Mouse (Mus musculus) forebrain, embryonic 15.5 days (tissue): Measurements from ENCODE around the gene Espn. TPM values are rescaled to one million over a fixed set of nuclear protein-coding genes. Genes with fewer than 3 reads are reported as not detected.
A peak's percentile ranks its signal among the peaks of the same experiment; 100 is the strongest.

Source experiments
- ATAC-seq: fragments of 200-750 bp; cut with Nextera tagmentation; replicated peaks from 2 replicates; pipeline ENCODE4 v1.8.0; 2017; ENCODE audit warnings: mild to moderate bottlenecking, moderate TSS enrichment, moderate library complexity
- H3K27ac ChIP-seq: fragments of 300-500 bp; sonication (generic); replicated peaks from 2 replicates; pipeline ENCODE4 v1.5.1; 2015; ENCODE audit warnings: mild to moderate bottlenecking, inconsistent platforms
- H3K27me3 ChIP-seq: fragments of 300-500 bp; sonication (generic); 2 replicates; pipeline ENCODE4 v1.6.1; 2015; ENCODE audit warnings: inconsistent platforms
- H3K36me3 ChIP-seq: fragments of 300-500 bp; sonication (generic); 2 replicates; pipeline ENCODE4 v1.6.1; 2015; ENCODE audit warnings: mild to moderate bottlenecking, inconsistent platforms
- H3K4me1 ChIP-seq: fragments of 300-500 bp; sonication (generic); 2 replicates; pipeline ENCODE4 v1.6.1; 2015; ENCODE audit warnings: inconsistent platforms
- H3K4me2 ChIP-seq: fragments of 300-500 bp; sonication (generic); replicated peaks from 2 replicates; pipeline ENCODE4 v1.6.1; 2015; ENCODE audit warnings: mild to moderate bottlenecking, inconsistent platforms
- H3K4me3 ChIP-seq: fragments of 300-500 bp; sonication (generic); 2 replicates; pipeline ENCODE4 v1.5.1; 2015; ENCODE audit warnings: mild to moderate bottlenecking, inconsistent platforms
- H3K9ac ChIP-seq: fragments of 300-500 bp; sonication (generic); replicated peaks from 2 replicates; pipeline ENCODE4 v1.6.1; 2015; ENCODE audit warnings: mild to moderate bottlenecking, inconsistent platforms
- H3K9me3 ChIP-seq: fragments of 300-500 bp; sonication (generic); 2 replicates; pipeline ENCODE4 v1.6.1; 2016; ENCODE audit warnings: inconsistent platforms
- WGBS: fragments of 180-500 bp; shearing (Covaris S2); methylation state at CpG from one replicate; pipeline ENCODE4 v1.1.7; 2015; ENCODE audit warnings: mixed read lengths; 5-methylcytosine and 5-hydroxymethylcytosine counted together
- polyA plus RNA-seq: library from polyadenylated mRNA; unstranded; fragments of >200 nt; fragmentation: Nextera tagmentation; extraction: Ambion mirVana; gene quantifications from 2 replicates; pipeline ENCODE4 v1.2.1, GENCODE M21; 2015

Gene Espn
- polyA plus RNA-seq, 1 experiment from 2014 or later, result 0.10 TPM

GRCm38 (mm10) chr4:152177174-152177536 lies 25.0 kb upstream of the Espn start:
- peak overlapping the region; percentile 69 for H3K4me3 ChIP-seq
- H3K9me3 ChIP-seq, result no peaks in the 10 kb centered on the region
- WGBS, result 71% methylated on average over 6 of the region's 6 CpGs
- no peak for ATAC-seq
- peak overlapping the region; percentile 96 for H3K4me2 ChIP-seq
- H3K27me3 ChIP-seq, result peaks cover 7% of the 10 kb centered on the region; the same call in 1 of the 2 replicates
- peaks cover 20% of the 10 kb centered on the region for H3K4me1 ChIP-seq
- H3K27ac ChIP-seq, result no peak overlapping the region
- H3K36me3 ChIP-seq, result no peaks in the 10 kb centered on the region
- H3K9ac ChIP-seq, result peak overlapping the region; percentile 86

DNA sequence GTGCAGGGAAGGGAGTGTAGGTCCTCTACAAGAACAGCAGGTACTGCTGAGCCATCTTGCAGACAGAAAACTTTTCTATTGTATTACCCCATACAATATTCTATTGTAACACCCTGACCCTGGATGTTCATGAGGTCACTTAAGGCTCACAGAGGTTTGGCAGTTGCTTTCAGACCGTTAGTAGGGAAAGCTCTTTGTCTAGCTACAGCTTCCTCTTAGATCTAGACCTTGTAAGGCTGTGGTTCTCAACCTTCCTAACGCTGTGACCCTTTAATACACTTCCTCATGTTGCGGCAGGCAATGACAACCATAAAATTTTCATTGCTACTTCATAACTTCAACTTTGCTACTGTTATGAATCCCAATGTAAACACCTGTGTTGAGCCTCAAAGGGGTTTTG lies 24.5 kb upstream of the Espn start:
- Histone ChIP-seq H3K27ac (no peak overlapping the region), H3K4me1 (peaks cover 20% of the 10 kb centered on the region), H3K36me3 (no peaks in the 10 kb centered on the region), H3K4me3 (no peak overlapping the region), H3K9ac (no peak overlapping the region), H3K27me3 (peaks cover 7% of the 10 kb centered on the region; the same call in 1 of the 2 replicates), H3K9me3 (no peaks in the 10 kb centered on the region), H3K4me2 (no peak overlapping the region)
- WGBS, result 81% methylated on average over 3 of the region's 3 CpGs
- no peak for ATAC-seq

- H3K4me2 ChIP-seq, result no peak overlapping the region
- H3K36me3 ChIP-seq, result no peaks in the 10 kb centered on the region
- H3K27me3 ChIP-seq, result peaks cover 7% of the 10 kb centered on the region; the same call in 1 of the 2 replicates
- no peak overlapping the region for H3K4me3 ChIP-seq
- 86% methylated on average over 9 of the region's 9 CpGs for WGBS
- no peak overlapping the region for H3K9ac ChIP-seq
- H3K9me3 ChIP-seq, result no peaks in the 10 kb centered on the region
- H3K27ac ChIP-seq, result no peak overlapping the region
- no peak for ATAC-seq
- H3K4me1 ChIP-seq, result peaks cover 9% of the 10 kb centered on the region
Measured at GRCm38 (mm10) chr4:152173956-152174355, 21.8 kb upstream of the Espn start.

- no peak for ATAC-seq
- peaks cover 9% of the 10 kb centered on the region; the same call in 1 of the 2 replicates for H3K4me1 ChIP-seq
- no peak overlapping the region for H3K9ac ChIP-seq
- no peak overlapping the region for H3K27ac ChIP-seq
- 0% methylated on average over 5 of the region's 5 CpGs for whole genome bisulfite sequencing
- no peak overlapping the region for H3K4me3 ChIP-seq
- no peak overlapping the region for H3K4me2 ChIP-seq
- no peaks in the 10 kb centered on the region for H3K9me3 ChIP-seq
- H3K36me3 ChIP-seq, result no peaks in the 10 kb centered on the region
- peaks cover 7% of the 10 kb centered on the region; the same call in 1 of the 2 replicates for H3K27me3 ChIP-seq
Measured at GRCm38 (mm10) chr4:152173041-152173440, 20.9 kb upstream of the Espn start.

- Histone ChIP-seq H3K27me3 (peaks cover 7% of the 10 kb centered on the region; the same call in 1 of the 2 replicates), H3K36me3 (no peaks in the 10 kb centered on the region), H3K9ac (no peak overlapping the region), H3K4me2 (no peak overlapping the region), H3K27ac (no peak overlapping the region), H3K4me1 (peaks cover 6% of the 10 kb centered on the region; the same call in 1 of the 2 replicates), H3K4me3 (no peak overlapping the region), H3K9me3 (no peaks in the 10 kb centered on the region)
- WGBS, result 86% methylated on average over 6 of the region's 6 CpGs
- ATAC-seq, result no peak
Measured at GRCm38 (mm10) chr4:152171543-152171942, 19.4 kb upstream of the Espn start.

GRCm38 (mm10) chr4:152170286-152170685 lies 18.1 kb upstream of the Espn start:
- peaks cover 6% of the 10 kb centered on the region; the same call in 1 of the 2 replicates for H3K27me3 ChIP-seq
- H3K4me2 ChIP-seq, result no peak overlapping the region
- H3K9ac ChIP-seq, result no peak overlapping the region
- no peak overlapping the region for H3K27ac ChIP-seq
- WGBS, result 87% methylated on average over 10 of the region's 10 CpGs
- H3K4me3 ChIP-seq, result no peak overlapping the region
- no peak for ATAC-seq
- H3K36me3 ChIP-seq, result no peaks in the 10 kb centered on the region
- no peaks in the 10 kb centered on the region for H3K9me3 ChIP-seq
- H3K4me1 ChIP-seq, result peaks cover 6% of the 10 kb centered on the region; the same call in 1 of the 2 replicates

GRCm38 (mm10) chr4:152169103-152169502 lies 16.9 kb upstream of the Espn start:
- Histone ChIP-seq H3K4me1 (peaks cover 6% of the 10 kb centered on the region; the same call in 1 of the 2 replicates), H3K9me3 (no peaks in the 10 kb centered on the region), H3K36me3 (no peaks in the 10 kb centered on the region), H3K4me3 (no peak overlapping the region), H3K27ac (no peak overlapping the region), H3K27me3 (peaks cover 4% of the 10 kb centered on the region; the same call in 1 of the 2 replicates), H3K4me2 (no peak overlapping the region), H3K9ac (no peak overlapping the region)
- 84% methylated on average over 7 of the region's 7 CpGs for WGBS
- ATAC-seq, result no peak

- Histone ChIP-seq H3K4me1 (peaks cover 6% of the 10 kb centered on the region; the same call in 1 of the 2 replicates), H3K27ac (no peak overlapping the region), H3K9ac (no peak overlapping the region), H3K36me3 (no peaks in the 10 kb centered on the region), H3K27me3 (peaks cover 4% of the 10 kb centered on the region; the same call in 1 of the 2 replicates), H3K9me3 (no peaks in the 10 kb centered on the region), H3K4me3 (no peak overlapping the region), H3K4me2 (no peak overlapping the region)
- WGBS, result 40% methylated on average over 8 of the region's 8 CpGs
- ATAC-seq, result no peak
Measured at GRCm38 (mm10) chr4:152168052-152168451, 15.9 kb upstream of the Espn start.

- WGBS, result 28% methylated on average over 22 of the region's 22 CpGs
- Histone ChIP-seq H3K4me3 (no peak overlapping the region), H3K36me3 (no peaks in the 10 kb centered on the region), H3K27ac (no peak overlapping the region), H3K9me3 (no peaks in the 10 kb centered on the region), H3K4me2 (no peak overlapping the region), H3K4me1 (peaks cover 6% of the 10 kb centered on the region; the same call in 1 of the 2 replicates), H3K27me3 (peaks cover 19% of the 10 kb centered on the region), H3K9ac (no peak overlapping the region)
- ATAC-seq, result no peak
Measured at GRCm38 (mm10) chr4:152165036-152165931, 13.1 kb upstream of the Espn start.

- H3K9ac ChIP-seq, result no peak overlapping the region
- WGBS, result 89% methylated on average over 2 of the region's 2 CpGs
- no peak overlapping the region for H3K27ac ChIP-seq
- peaks cover 16% of the 10 kb centered on the region for H3K4me1 ChIP-seq
- no peak for ATAC-seq
- H3K36me3 ChIP-seq, result no peaks in the 10 kb centered on the region
- H3K4me3 ChIP-seq, result no peak overlapping the region
- peaks cover 44% of the 10 kb centered on the region for H3K27me3 ChIP-seq
- no peaks in the 10 kb centered on the region for H3K9me3 ChIP-seq
- H3K4me2 ChIP-seq, result no peak overlapping the region
Measured at GRCm38 (mm10) chr4:152162748-152163147, 10.6 kb upstream of the Espn start.

DNA sequence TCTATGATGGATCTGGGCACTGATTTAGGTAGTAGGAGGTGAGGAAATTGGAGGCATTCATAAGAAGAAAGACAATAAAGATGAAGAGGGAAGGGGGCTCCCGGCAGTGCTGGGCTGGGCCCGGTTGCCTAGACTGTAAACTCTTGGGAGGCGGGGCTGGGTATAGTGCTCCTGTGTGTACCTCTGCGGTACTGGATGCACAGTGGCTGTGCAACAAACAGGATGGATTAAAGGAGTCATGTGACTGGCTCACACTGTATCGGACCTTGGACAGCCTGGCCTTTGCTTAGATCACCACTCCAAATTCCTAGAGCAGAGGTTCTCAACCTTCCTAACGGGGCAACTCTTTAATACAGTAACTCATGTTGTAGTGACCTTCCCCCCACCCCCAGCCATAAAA lies 9.4 kb upstream of the Espn start:
- WGBS, result 74% methylated on average over 6 of the region's 6 CpGs

DNA sequence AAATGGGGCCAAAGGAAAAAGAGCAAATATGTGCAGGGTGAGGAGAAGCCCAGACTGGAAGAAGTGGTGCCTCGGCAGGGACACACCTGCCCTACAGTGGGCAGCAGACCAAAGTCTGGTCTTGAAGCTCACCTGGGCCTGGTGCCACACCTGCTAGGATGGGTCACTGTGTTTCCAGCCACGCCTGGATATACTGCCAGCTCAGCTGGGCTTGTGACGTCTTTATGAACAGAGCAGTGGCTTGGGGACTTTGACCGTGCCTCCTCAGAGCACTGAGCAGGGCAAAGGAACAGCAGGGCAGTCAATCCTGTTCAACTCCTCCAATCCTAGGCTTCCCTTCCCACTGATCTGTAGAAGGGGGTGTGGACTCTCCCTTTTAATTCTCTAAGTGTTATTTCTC lies 8.6 kb upstream of the Espn start:
- no peak overlapping the region for H3K4me3 ChIP-seq
- peaks cover 52% of the 10 kb centered on the region for H3K27me3 ChIP-seq
- H3K4me1 ChIP-seq, result peaks cover 16% of the 10 kb centered on the region
- no peak overlapping the region for H3K27ac ChIP-seq
- ATAC-seq, result no peak
- H3K4me2 ChIP-seq, result no peak overlapping the region
- H3K9me3 ChIP-seq, result no peaks in the 10 kb centered on the region
- WGBS, result 38% methylated on average over 4 of the region's 4 CpGs
- no peak overlapping the region for H3K9ac ChIP-seq
- no peaks in the 10 kb centered on the region for H3K36me3 ChIP-seq

More for the DNA sequence above, 9.4 kb upstream of the Espn start:
- Histone ChIP-seq H3K4me3 (no peak overlapping the region), H3K4me2 (no peak overlapping the region), H3K27ac (no peak overlapping the region), H3K36me3 (no peaks in the 10 kb centered on the region), H3K27me3 (peaks cover 52% of the 10 kb centered on the region), H3K9me3 (no peaks in the 10 kb centered on the region), H3K4me1 (peaks cover 16% of the 10 kb centered on the region), H3K9ac (no peak overlapping the region)
- no peak for ATAC-seq
